Mouse (Mus musculus): ENCODE measurements around the gene Fosl2. TPM values are rescaled to one million over a fixed set of nuclear protein-coding genes. Genes with fewer than 3 reads are reported as not detected.

Fosl2 gene
- polyA plus RNA-seq, 1 experiment, result 9.2 TPM

DNA sequence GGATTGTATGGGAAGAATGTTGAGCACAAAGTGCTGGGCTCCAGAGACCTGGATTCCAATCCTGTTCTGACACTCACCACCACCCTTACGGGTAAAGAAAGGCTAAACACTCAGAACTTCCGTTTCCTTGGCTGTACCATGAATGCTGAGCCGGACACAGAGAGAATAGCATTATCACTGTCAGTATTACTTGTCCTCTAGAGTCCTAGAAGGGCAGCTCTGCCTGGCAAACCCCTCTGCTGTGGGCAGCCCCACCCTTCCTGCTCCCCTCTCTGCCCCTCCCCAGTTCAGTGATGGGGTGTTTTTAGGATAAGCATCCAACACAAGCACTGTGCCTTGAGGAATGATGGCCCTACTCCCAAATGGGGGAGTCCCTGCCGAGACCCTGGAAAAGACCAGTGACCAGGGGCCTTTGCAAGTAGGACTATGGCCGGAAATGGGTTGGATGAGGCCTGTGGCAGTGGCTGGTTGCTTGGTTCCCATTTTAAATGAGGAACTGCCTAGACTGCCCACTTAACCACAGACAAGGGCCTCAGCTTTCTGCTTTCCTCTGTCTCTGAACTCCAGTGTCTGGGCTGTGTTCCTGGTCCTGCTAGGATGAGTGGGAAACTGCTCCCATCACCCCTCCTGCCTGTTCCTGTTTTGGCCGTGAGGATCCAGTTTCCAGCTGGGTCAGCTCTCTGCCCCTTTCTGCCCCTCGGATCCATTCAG lies 23.2 kb upstream of the Fosl2 start:
- no peak overlapping the region for H3K4me3 ChIP-seq (ENCODE audit: control insufficient read depth, insufficient read depth, low read length)
- H3K27me3 ChIP-seq (ENCODE audit: control insufficient read depth, insufficient read depth, low read length), result no peaks in the 10 kb centered on the region
- H3K27ac ChIP-seq (ENCODE audit: control insufficient read depth, insufficient read depth, low read length), result no peak overlapping the region
- H3K36me3 ChIP-seq (ENCODE audit: control insufficient read depth, insufficient read depth, low read length), result no peaks in the 10 kb centered on the region
- TF ChIP-seq CTCF (IDR thresholded peaks at IDR 0.05; ENCODE audit: borderline replicate concordance, control insufficient read depth, extremely low read depth, insufficient read depth, low read length, poor library complexity) (no peak), POLR2A (IDR thresholded peaks at IDR 0.05; ENCODE audit: control insufficient read depth, extremely low read depth, insufficient read depth, low read length, poor library complexity) (no peak)
- no peak for DNase-seq
- peaks cover 12% of the 10 kb centered on the region for H3K4me1 ChIP-seq (replicated peaks; ENCODE audit: control insufficient read depth, insufficient read depth, low read length)
- WGBS, result 35% methylated on average over 7 of the region's 7 CpGs

DNA sequence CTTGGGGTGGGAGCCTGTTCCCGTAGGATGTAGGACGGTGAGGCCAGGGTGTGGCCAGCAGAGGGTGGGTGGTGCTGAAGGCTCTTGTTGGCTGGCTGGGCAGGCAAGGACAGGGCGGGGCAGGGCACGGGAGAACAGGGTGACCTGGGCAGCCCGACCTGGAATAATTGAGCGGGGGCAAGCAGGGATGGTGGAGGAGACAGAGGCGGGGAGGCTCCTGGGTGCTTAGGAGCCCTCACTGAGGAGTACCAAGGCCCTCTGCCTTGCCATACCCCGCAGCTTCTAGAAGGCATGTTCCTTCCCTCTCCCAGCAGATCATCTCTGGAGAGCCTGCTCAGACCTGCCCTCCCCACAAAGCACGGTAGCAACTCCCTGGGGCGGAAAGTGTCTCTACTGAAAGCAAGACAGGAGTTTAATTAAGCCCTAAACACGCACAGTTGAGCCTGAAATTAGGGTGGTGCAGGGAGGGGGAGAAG lies 14.7 kb upstream of the Fosl2 start:
- Histone ChIP-seq H3K4me1 (replicated peaks; ENCODE audit: control insufficient read depth, insufficient read depth, low read length) (no peaks in the 10 kb centered on the region), H3K27ac (ENCODE audit: control insufficient read depth, insufficient read depth, low read length) (no peak overlapping the region), H3K36me3 (ENCODE audit: control insufficient read depth, insufficient read depth, low read length) (no peaks in the 10 kb centered on the region), H3K4me3 (ENCODE audit: control insufficient read depth, insufficient read depth, low read length) (no peak overlapping the region), H3K27me3 (ENCODE audit: control insufficient read depth, insufficient read depth, low read length) (no peaks in the 10 kb centered on the region)
- no peak for TF ChIP-seq POLR2A (IDR thresholded peaks at IDR 0.05; ENCODE audit: control insufficient read depth, extremely low read depth, insufficient read depth, low read length, poor library complexity)
- no peak for TF ChIP-seq CTCF (IDR thresholded peaks at IDR 0.05; ENCODE audit: borderline replicate concordance, control insufficient read depth, extremely low read depth, insufficient read depth, low read length, poor library complexity)
- no peak for DNase-seq
- WGBS, result 94% methylated on average over 11 of the region's 11 CpGs

DNA sequence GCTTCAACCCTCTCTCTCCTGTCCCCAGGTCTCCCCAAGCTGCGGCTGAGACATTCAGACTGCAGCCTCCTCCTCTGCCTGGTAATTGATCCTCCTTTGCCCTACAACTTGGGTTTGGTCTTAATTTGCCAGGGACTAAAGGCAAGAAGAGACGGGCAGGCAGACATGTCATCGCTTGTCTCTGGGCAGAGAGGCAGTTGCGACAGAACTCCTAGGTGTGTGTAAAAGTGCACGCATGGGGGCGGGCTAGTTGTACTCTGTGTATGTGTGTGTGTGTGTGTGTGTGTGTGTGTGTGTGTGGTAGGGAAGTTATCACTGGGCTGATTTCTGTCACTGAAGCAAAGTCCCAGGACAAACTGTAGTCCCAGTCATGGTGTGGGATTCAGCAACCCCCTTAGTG lies 13.7 kb upstream of the Fosl2 start:
- H3K4me1 ChIP-seq (replicated peaks; ENCODE audit: control insufficient read depth, insufficient read depth, low read length), result no peaks in the 10 kb centered on the region
- no peak for TF ChIP-seq POLR2A (IDR thresholded peaks at IDR 0.05; ENCODE audit: control insufficient read depth, extremely low read depth, insufficient read depth, low read length, poor library complexity)
- TF ChIP-seq CTCF (IDR thresholded peaks at IDR 0.05; ENCODE audit: borderline replicate concordance, control insufficient read depth, extremely low read depth, insufficient read depth, low read length, poor library complexity), result no peak
- no peak overlapping the region for H3K27ac ChIP-seq (ENCODE audit: control insufficient read depth, insufficient read depth, low read length)
- 88% methylated on average over 6 of the region's 6 CpGs for WGBS
- H3K36me3 ChIP-seq (ENCODE audit: control insufficient read depth, insufficient read depth, low read length), result no peaks in the 10 kb centered on the region
- no peak for DNase-seq
- H3K4me3 ChIP-seq (ENCODE audit: control insufficient read depth, insufficient read depth, low read length), result no peak overlapping the region
- no peaks in the 10 kb centered on the region for H3K27me3 ChIP-seq (ENCODE audit: control insufficient read depth, insufficient read depth, low read length)

GRCm38 (mm10) chr5:32122363-32122762 lies 13.2 kb upstream of the Fosl2 start:
- Histone ChIP-seq H3K27me3 (ENCODE audit: control insufficient read depth, insufficient read depth, low read length) (no peaks in the 10 kb centered on the region), H3K36me3 (ENCODE audit: control insufficient read depth, insufficient read depth, low read length) (no peaks in the 10 kb centered on the region), H3K27ac (ENCODE audit: control insufficient read depth, insufficient read depth, low read length) (no peak overlapping the region), H3K4me3 (ENCODE audit: control insufficient read depth, insufficient read depth, low read length) (no peak overlapping the region), H3K4me1 (replicated peaks; ENCODE audit: control insufficient read depth, insufficient read depth, low read length) (no peaks in the 10 kb centered on the region)
- TF ChIP-seq CTCF (IDR thresholded peaks at IDR 0.05; ENCODE audit: borderline replicate concordance, control insufficient read depth, extremely low read depth, insufficient read depth, low read length, poor library complexity) (no peak), POLR2A (IDR thresholded peaks at IDR 0.05; ENCODE audit: control insufficient read depth, extremely low read depth, insufficient read depth, low read length, poor library complexity) (no peak)
- no peak for DNase-seq
- whole genome bisulfite sequencing, result 38% methylated on average over 5 of the region's 5 CpGs

DNA sequence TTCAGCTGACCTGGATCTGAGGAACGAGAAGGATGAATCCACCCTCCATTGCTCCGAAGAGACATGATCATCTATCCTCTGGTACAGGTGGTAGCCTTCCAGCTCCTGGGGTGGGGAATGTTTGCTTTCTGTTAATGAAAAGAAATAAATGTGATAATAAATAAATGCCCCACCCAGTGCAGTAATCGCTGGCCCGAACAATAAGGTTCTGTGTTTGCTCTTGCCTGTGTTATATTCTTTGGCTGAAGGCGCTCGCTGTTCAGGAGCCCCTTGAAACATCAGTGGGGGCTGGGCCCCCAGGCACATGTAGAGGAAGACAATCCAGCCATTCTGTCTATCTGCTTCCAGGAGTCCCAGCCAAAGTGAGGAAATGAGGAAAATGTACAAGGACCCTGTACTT lies 10.6 kb upstream of the Fosl2 start:
- Histone ChIP-seq H3K4me1 (replicated peaks; ENCODE audit: control insufficient read depth, insufficient read depth, low read length) (no peaks in the 10 kb centered on the region), H3K27ac (ENCODE audit: control insufficient read depth, insufficient read depth, low read length) (no peak overlapping the region), H3K27me3 (ENCODE audit: control insufficient read depth, insufficient read depth, low read length) (no peaks in the 10 kb centered on the region), H3K36me3 (ENCODE audit: control insufficient read depth, insufficient read depth, low read length) (no peaks in the 10 kb centered on the region), H3K4me3 (ENCODE audit: control insufficient read depth, insufficient read depth, low read length) (no peak overlapping the region)
- no peak for TF ChIP-seq POLR2A (IDR thresholded peaks at IDR 0.05; ENCODE audit: control insufficient read depth, extremely low read depth, insufficient read depth, low read length, poor library complexity)
- TF ChIP-seq CTCF (IDR thresholded peaks at IDR 0.05; ENCODE audit: borderline replicate concordance, control insufficient read depth, extremely low read depth, insufficient read depth, low read length, poor library complexity), result no peak
- WGBS, result 96% methylated on average over 6 of the region's 6 CpGs
- DNase-seq, result no peak

- TF ChIP-seq POLR2A (IDR thresholded peaks at IDR 0.05; ENCODE audit: control insufficient read depth, extremely low read depth, insufficient read depth, low read length, poor library complexity) (no peak), CTCF (IDR thresholded peaks at IDR 0.05; ENCODE audit: borderline replicate concordance, control insufficient read depth, extremely low read depth, insufficient read depth, low read length, poor library complexity) (no peak)
- Histone ChIP-seq H3K36me3 (ENCODE audit: control insufficient read depth, insufficient read depth, low read length) (no peaks in the 10 kb centered on the region), H3K27me3 (ENCODE audit: control insufficient read depth, insufficient read depth, low read length) (no peaks in the 10 kb centered on the region; the same call in 1 of the 2 replicates), H3K4me1 (replicated peaks; ENCODE audit: control insufficient read depth, insufficient read depth, low read length) (0 out of 2 replicates have a peak, but pooled peaks cover 3% of the 10 kb centered on the region), H3K27ac (ENCODE audit: control insufficient read depth, insufficient read depth, low read length) (no peak overlapping the region), H3K4me3 (ENCODE audit: control insufficient read depth, insufficient read depth, low read length) (no peak overlapping the region)
- no peak for DNase-seq
- WGBS, result 91% methylated on average over 3 of the region's 3 CpGs
These were observed 8.4 kb upstream of the Fosl2 start for GRCm38 (mm10) chr5:32127226-32127625.
